Mouse (Mus musculus) CD4-positive, CD25-positive, alpha-beta regulatory T cell, adult 2 months (primary cell): ENCODE results near the gene C8a.

Source experiments
- DNase-seq: peaks from one replicate; pipeline ENCODE4 v3.0.0-alpha.2; 2012; ENCODE audit warnings: low read depth, low spot score

C8a gene

DNA sequence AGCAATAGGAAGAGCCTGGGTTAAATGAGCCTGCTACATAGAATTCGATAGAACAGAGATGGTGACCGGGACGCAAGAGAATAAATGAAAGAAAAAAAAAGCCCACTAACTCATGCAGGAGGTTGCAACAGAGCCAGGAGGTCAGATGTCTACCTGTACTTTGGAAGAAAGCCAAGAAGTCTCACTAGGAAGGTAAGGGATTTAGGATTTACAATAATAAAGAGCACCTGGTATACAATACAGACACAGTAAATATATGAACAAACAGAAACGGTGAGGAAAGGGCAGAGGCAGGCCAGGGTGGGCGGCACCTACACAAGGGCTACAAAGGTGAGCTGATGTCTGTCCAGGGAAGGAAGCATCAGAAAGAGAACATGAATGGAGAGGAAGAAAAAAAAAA, 34.0 kb downstream of the C8a start:
- DNase-seq, result no peak

DNA sequence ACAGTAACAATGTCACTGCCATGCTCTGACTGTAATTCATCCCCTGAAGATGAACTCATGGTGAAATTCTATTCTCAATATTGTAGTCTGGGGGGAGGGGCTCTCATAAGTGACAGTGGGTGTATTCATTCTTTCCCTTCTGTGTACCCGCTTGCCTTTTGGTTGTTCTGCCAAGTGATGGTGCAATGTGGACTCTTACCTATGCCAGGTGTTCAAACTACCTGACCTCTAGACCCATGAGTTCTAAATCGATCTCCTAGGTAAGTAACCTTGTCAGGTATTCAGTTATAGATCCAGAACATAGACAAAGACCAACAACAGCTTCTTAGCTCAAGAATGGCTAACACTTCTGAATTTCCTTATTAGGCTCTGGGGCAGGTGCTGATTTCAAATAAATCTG, 37.9 kb downstream of the C8a start:
- DNase-seq, result no peak

DNA sequence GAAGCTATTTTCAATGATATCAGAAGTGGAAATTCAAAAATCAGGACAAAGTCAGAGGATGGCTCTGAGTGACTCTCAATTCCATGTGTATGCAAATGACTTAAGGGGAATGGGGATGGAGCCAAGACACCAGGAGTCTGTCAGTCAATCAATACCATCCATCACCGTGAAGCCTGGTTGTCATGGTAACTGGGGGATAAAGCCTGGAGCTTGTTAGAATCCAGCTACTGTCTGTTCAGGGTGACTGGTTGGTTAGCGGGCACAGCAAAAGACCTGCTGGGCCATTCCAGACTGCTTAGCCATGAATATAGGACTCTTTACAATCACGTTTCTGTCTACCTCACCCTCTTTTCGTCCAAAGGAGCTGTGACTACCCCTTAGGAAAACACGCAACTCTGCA, 41.1 kb downstream of the C8a start:
- no peak for DNase-seq

DNA sequence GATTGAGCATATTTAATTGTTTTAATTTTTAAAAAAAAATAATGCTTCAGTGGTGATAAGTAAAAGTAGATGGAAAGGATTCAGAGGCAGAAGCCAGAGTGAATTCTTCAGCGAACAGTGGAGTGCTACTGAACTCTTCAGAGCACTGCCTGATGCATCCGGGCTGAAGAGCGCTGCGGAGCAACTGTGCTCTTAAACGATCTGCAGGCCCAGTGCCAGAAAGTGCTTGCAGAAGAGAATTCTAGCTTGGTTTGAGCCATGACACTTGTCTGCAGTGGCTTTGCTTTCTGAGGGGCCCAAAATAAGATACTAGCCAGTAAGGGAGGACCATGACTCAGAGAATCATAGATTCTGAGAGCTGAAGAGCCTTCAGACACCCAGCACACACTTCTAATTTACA, 47.3 kb downstream of the C8a start:
- DNase-seq, result no peak

DNA sequence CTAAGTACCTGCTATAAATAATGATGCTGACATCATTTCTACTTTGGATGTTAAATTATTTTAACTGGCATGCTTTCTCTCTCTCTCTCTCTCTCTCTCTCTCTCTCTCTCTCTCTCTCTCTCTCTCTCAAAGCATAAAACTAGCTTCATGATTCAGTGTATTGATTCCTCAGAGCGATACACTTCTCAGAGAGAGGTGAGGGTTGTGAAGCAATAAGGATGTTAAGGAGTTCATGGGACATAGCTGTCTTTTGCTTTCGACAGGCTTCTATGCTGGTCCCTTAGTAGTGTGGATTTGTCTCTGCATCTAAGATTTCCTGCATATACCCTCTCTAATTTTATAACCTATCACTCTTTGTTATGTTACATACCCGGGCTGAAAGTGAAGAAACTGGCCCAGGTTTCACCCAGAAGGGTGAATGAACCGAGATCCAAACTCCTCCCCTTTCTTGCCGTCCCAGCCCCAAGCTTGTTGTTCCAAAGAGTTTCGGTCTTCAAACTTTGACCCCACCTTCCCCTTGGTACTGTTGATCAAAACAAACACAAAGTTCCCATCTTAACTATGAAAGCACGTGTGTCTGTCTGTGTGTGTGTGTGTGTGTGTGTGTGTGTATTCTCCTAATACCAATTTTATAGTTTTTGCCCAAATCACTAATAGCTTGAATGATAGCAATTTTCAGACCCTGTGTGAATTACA, 51.7 kb downstream of the C8a start:
- no peak for DNase-seq

DNA sequence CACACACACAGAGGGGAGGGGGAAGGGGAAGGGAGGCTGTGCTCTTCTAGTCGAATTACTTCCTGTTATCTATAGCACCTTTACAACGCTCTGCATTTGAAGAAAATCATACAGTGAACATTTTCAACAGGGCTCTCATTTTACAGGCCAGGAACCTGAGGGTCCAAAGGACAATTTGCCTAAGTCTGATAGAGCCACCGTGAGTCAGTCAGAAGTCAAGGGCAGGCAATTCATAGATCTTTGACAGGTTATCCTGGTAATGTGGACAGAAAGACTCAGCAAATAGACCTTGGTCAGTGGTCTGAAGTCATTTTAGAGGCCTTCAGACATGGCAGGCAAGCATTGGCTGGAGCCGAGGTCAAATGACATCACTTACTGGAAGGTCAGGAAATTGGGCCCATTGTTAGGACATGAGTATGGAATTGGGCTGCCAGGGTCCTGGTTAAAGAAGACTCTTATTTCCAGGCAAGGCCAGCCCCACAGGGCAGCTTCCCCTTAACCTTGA, 52.5 kb downstream of the C8a start:
- DNase-seq, result no peak

DNA sequence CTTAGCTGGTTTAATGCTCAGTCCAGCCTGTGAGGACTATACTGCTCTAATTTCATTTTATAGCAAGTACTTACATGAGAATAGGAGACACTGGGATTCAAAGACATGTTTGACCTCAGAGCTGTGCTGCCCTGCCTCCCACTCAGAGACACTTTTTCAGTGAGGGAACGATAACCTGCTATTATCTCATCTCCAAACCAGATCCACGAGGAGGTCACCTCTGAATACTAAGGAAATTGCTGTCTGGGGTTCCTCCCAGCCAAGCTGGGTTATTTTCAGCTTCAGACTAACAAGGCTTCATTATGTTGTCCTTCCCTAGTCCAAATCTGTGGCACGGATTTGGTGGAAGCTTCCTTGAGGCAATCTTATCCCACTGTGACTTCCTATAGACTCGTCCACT, 56.3 kb downstream of the C8a start:
- DNase-seq, result no peak

DNA sequence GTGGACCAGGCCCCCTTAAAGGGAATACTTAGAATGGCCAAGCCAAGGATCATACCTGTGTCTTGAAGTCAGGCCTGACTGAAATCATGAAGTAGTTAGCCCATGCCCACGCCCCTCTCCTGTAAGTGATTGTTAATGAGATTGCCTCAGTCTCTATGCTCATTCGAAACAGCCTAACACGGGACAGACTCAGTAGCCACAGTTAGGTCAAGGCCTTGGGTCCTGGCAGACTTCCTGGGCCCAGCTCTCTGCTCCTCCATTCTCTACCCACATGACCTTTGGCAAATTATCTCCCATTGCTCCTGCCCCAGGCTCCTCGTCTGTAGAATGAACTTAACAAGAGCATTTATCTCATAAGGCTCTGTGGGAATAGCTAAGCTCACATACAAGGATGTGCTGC, 57.2 kb downstream of the C8a start:
- DNase-seq, result no peak

DNA sequence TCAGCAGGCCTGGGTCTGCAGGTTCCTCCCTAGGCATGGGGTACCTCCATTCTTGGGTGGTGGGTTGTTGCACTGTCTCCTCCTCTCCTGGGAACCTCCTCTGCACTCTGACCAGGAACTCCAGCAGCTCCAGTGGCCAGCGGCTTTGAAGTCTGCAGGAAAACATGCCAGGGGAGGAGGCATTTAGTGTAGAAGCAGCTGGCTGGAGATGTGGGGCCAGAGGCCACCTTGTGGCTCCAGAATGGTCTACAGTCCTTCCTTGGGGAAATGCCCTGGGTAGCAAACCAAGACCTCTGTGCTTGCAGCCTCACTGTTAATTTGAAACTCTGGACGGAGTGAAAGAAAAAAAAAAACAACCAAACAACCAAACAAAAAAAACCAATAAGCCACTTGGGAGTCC, 58.7 kb downstream of the C8a start:
- no peak for DNase-seq

DNA sequence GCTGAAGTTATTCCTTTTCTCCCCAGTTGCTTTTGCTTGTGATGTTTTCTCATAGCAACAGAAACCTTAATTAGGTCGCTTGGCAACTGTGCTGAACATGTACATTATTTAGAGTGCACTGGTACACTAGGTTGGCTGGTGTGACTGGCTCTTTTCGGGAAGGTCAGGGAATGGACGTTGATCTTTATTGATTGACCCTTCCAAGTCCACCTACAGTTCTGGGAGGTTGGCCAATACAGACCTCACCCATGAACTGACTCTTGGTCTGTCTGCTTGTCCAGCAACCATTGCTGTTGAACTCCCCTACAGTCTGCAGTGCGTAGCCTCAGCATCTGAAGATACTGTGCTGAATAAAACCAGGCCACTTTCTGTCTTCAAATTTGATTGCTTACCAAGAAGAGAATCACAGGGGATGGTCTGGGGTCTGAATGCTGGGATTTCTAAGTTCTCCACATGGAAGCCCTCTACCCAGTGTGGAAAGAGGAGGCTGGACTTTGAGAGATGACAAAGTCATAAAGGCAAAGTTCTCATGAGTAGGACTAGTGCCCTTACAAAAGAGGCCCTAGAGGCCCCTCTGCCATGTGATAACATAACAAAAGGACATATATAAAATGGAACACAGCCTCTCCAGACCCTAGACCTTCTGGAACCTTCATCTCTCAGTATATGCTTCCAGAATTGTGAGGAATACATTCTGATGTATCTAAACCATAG, 59.5 kb downstream of the C8a start:
- DNase-seq, result no peak

DNA sequence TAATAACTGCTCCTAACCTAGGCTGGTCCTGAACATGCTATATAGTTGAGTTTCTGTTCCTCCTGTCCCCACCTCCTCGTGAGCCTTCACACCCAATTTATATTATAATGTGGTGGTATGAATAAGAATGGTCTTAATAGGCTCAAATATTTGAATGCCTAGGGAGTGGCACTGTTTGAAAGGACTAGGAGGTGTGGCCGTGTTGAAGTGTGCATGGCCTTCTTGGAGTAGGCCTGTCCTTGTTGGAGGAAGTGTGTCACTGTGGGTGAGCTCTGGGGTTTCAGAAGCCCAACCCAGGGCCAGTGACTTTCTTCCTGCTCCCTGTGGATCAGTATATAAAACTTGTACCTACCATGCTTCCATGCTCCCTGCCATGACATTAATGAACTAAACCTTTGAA, 62.6 kb downstream of the C8a start:
- DNase-seq, result no peak

DNA sequence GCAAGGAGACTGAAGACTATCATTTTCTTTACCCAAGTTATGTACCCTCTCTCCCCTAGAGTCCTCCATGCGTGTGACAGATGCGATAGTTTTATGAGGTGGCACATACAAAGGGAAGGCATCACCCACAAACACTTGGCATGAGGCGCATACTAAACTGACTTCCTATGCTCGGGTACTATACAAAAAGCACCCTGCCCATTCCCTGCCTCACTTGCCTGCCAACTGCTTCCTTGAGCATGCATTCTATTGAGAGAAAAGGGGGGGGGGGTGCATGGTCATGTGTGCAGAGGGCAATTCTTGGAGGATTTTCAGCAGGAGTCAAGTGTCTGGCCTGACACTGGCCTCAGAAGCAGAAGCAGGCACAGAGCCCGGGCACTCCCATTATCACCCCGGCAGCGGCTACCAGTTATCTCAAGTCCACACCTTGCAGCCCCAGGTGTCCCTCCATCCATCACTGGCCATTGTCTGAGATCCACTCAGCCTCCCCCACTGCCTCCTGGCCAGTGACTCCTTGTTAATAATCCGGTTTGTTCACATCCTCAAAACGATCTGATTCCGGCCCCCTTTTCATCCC, 65.4 kb downstream of the C8a start:
- no peak for DNase-seq

DNA sequence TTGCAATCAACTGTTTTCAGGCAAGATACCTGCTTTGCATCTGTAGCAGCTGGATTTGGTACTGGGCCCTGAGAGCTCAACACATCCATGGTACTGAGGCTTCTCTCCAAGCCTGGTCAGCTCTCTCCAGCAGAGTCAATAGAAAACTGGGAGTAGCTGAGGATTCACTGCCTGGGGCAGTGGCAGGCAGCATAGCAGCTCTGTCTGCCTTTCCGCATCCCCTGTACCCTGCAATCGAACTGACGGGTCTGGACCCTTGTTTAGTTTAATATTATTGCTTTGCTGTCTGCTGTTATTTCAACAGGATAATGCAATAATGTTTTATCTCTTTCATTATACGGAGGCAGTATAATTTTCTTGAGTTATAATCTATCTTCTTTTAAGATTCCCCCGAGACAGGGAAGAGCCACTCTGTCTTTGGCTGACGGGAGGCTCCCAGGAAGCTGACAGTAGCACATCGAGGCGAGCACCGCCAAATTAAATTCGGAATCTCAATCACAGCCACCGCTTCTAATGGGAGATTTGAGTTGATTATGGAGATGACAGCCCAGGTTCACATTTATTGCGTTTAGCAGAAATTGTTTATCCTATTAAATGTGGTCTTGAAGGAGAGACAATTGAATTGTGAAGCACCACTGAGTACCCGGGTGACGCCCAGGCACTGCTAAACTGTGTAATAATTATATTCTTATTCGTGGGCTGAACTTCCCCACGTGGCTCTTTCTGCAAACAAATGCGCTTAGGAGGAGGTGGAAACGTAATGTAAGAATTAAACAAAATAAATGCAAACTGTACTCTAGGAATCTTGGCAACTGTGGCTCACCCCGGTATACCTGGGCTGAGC, 70.6 kb downstream of the C8a start:
- DNase-seq, result no peak

DNA sequence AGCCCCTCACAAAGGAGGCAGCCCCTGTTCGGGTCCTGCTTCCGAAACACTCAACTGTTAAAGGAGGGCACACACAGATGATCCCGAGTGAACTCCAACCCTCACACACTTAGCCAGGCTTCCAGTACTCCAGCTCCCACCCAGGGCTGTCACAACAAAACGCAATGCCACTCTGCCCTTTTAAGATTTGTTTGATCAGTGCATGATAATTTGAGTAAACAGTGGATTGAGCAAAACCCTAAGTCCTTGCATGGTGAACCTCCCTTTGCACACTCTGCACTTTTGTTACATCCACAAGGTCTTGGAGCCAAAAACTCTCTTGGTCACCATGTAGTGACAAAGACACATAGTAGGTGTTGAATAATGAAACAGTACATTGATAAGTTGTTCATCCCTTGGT, 72.1 kb downstream of the C8a start:
- DNase-seq, result no peak

DNA sequence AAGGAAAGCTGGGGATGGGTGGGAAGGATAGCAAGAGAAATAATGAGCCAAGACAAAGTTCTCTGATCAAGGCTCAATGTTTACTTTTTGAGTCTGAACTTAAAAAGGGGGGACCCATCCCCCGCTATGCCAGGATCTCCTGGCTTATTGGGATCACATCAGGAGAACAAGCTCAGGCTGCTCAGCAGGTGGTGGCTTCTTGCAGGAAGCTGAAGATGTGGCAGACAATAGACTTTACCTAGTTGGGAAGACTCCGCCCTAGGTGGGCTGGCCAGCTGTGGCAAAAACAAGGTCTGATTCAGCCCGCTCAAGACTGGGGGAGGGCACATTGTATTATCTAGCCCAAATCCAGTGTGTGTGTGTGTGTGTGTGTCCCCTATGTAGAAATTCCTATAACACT, 74.6 kb downstream of the C8a start:
- DNase-seq, result no peak

DNA sequence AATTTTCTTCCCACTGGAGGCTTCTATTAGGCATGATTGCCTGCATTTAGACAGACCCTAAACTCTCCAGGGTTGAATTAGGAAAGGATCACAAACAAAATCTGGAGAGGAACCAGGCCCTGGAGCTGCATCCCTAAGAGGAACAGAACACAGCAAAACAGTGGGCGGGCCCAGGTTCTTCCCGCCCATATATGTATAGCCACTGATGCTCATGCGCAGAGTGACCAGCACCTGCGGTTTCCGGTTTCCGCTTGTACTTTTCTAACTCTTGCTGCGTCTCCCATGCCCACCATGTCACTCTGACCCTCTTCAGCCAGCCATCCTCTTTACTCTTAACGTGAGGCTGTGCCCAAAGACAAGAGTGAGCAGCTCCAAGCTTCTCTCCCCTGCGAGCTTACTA, 77.2 kb downstream of the C8a start:
- DNase-seq, result no peak

DNA sequence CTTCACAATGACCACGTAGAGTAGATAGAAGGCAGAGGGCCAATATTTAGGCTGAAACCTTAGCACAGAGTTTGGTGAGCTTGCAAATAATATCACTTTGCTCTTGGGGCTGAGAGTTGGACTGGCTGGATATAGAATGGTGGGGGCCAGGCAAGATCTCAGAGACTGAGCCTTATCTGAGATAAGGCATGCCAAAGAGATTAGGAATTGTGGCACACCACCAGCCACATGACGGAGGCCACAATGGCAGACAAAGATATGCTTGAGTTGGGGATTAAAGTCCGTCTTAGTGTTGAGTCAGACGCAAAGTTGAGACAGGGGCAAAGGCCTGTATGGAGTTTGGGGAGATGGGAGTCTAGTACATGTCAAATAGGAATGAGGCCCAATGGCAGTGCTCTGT, 84.1 kb downstream of the C8a start:
- no peak for DNase-seq

DNA sequence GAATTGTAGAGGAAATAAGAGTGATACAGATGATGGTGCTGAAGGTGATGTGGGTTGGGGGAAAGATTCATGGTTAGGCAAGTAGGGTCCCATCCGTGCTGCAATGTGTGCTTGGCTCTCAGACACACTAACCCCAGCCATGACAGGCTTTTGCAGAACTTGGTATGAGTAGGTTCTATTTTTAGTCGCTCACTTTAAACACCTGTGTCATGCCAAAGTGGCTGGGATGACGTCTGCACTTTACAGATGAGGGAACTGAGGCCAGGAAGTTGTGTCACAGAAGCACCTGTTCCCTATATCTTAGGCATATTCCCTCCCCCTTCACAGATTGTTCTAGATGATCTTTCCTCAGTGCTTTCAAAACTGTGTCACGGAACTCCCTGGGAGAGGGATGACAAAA, 93.9 kb downstream of the C8a start:
- DNase-seq, result no peak

DNA sequence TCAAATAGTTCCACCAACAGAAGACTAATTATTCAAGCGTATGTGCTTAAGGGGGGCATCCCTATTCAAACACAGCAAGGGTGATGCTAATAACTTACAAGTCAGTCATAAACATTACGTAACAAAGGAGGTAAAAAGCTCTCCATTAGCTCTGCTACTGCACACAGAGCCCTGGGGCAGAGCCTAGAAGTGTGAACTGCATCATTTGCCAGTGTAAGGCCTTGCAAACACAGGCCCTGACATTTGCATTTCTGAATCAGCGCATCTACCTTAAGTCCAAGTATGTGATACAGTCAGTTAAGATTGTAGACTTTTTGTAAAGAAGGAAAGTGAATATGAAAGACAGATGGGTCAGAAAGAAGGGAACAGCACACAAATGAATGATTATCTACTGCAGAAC, 94.8 kb downstream of the C8a start:
- DNase-seq, result no peak

DNA sequence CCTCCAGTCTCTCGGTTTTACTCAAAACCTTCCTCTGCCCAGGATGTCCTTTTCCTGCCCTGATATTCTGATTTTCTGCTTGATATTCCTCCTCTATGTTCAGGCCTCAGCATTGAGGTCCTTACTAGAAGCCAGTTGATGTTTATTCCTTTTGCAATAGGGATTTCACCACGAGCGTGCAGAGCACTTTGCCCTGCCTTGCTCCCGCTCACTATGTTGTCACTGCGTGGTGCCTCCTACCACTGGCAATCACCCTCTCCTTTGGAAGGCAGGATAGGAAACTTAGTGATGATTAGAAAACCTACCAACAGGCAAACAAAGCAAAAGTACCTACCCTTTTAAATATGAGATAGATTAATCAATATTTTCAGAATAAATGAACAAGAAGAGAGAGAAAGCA, 96.7 kb downstream of the C8a start:
- no peak for DNase-seq

DNA sequence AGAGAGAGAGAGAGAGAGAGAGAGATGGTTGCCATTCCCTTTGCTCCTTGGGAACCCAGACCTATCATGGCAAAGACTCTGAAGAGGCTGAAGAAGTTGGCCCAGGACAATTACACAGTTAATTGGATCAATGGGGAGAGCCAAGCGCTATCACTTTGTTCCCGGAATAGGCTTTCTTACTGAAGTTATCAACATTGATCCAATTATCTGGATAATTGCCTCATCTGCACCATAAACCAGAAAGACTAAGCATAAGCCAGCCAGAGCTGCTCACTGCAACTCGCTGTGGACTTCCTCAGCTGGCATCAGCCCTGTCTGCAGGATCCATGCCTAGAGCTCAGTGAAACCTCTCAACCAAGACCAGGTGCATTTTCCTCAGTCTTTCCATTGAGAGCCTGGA, 100.6 kb downstream of the C8a start:
- DNase-seq, result no peak

DNA sequence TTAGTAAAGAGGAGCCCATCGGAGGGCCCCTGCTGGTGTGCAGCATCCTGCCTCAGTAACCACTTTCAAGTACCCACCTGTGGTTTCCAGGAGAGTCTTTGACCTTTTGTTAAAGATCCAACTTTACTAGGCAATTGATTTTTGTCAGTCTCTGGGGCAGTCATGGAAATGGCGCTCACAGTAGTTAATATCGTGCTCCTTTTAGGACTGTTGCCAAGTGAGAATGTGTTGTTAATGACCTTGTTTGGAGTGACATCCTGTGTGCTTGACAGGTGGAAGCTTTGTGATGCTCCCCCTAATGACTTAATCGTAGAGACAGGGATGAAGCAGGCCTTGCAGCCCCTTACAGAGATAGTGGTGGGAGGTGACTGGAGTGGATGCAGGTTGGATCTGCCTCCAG, 105.9 kb downstream of the C8a start:
- no peak for DNase-seq
